Mouse (Mus musculus) layer of hippocampus, adult 2 months (tissue): Measurements from ENCODE around the gene Mtus2. TPM values are rescaled to one million over a fixed set of nuclear protein-coding genes. Genes with fewer than 3 reads are reported as not detected.

Experiments used
- DNase-seq, 2 experiments: peaks; one replicate each; pipeline ENCODE4 v3.0.0; 2022; ENCODE audit warnings: low spot score in 2 of 2
- H3K27ac ChIP-seq: fragments of 200-600 bp; 2 replicates; pipeline ENCODE4 v1.8.1; 2022
- H3K4me3 ChIP-seq: fragments of 200-600 bp; 2 replicates; pipeline ENCODE4 v1.8.1; 2022; ENCODE audit warnings: mild to moderate bottlenecking
- CTCF ChIP-seq: fragments of 200-600 bp; conservative IDR thresholded peaks from 2 replicates; pipeline ENCODE4 v1.8.1; 2022; ENCODE audit warnings: antibody characterized with exemption, mild to moderate bottlenecking, moderate library complexity
- total RNA-seq, 2 experiments: library from RNA; stranded (reverse); gene quantifications; 2 replicates each; pipeline ENCODE4 v1.2.3; 2021

Mtus2 gene
- total RNA-seq, 2 experiments from 2014 or later, result 32.5 to 36.0 TPM

DNA sequence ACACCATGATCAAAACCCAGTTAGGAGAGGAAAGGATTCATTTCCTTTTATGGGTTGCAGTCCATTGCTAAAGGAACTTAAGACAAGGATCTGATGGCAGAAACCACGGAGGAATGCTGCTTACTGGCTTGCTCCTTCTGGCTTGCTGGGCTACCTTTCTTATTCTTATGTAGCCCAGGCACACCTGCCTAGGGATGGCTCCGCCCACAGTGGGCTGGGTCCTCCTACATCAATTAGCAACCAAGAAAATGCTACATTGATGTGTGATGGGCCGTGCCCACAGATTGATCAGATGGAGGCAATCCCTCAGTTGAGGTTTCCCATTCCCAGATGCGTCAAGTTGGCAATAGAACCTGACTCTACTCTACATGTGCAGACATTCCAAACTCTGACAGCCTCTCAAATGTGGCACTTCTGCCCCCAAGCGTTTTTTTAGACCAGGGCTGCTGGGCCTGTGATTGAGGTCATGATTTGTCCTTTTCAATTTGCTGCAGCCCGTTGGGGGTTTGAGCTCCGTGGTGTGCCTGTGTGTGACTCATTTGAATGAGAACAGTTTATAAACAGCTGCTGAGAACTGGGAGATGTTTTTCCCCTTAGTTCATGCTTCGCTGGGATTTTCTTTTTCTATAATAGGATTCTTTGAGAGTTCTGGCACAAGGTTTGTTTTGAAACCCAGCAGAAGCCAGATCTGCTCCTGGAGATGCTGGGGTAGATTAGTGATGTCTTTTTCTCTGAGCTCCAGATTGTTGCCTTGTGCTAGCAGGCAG, 173.8 kb downstream of the Mtus2 start:
- H3K27ac ChIP-seq, result peak overlapping the region; percentile 77
- peak; percentile 49 to 74 for DNase-seq
- TF ChIP-seq CTCF, result peak; percentile 51
- H3K4me3 ChIP-seq, result peak overlapping the region; percentile 2; the same call in 1 of the 2 replicates

DNA sequence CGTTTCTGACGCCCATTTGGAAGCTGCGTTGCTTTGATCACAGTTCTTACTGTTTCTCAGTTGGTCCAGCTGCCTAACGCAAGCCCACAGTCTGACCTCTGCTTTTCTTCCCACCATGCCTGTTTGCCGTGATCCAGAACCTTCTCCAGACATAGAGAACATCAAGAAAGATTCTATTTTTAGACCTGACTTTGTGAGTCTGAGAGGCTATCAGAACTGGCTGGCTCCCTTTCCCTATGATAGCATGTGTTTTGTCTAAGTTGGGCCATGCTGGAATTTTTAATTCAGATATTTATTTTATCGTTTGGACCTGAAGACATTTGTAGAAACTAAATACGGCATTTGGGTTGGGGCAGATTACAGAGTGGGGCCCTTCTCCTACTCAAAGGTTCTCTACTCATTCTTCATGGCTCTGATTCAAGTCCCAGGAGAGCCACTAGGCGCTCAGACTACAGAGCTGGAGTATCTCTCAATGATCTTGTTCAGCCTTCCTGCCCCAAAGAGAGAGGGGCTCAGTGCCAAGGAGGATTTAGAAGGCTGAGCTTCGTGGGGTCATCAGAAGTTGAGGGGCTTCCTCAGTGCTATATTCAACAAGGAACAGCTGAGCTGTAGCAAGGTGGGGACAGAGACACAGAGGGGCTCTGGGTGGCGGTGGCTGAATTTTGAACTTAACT, 174.5 kb downstream of the Mtus2 start:
- no peak for TF ChIP-seq CTCF
- no peak for DNase-seq
- H3K4me3 ChIP-seq, result peak overlapping the region; percentile 2; the same call in 1 of the 2 replicates
- H3K27ac ChIP-seq, result peak overlapping the region; percentile 77

- no peak for TF ChIP-seq CTCF
- Histone ChIP-seq H3K27ac (peak overlapping the region; percentile 78), H3K4me3 (no peak overlapping the region)
- peak in 1 of 2 experiments; percentile 24 for DNase-seq
Measured at GRCm38 (mm10) chr5:148133448-148134060, 176.4 kb downstream of the Mtus2 start.

DNA sequence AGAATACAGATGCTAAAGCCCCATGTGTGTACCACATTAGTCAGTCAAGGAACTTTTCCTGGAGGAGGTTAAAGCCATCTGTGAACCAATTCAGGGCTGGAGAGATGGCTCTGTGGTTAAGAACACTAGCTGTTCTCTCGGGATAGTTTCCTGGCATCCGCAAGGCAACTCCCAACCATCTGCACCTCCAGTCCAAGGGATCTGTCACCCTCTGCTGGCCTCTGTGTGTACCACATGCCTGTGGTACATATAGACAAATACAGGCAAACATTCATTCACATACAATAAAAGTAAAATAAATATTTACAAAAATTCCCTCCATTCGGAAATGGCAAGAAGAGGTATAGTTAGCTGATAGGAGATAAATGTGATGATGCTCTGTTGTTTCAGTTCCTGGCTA, 184.5 kb downstream of the Mtus2 start:
- no peak overlapping the region for H3K4me3 ChIP-seq
- TF ChIP-seq CTCF, result peak; percentile 62
- no peak for DNase-seq
- H3K27ac ChIP-seq, result no peak overlapping the region

GRCm38 (mm10) chr5:148146200-148146823, 189.2 kb downstream of the Mtus2 start:
- H3K27ac ChIP-seq, result no peak overlapping the region

GRCm38 (mm10) chr5:148151894-148152599, 194.9 kb downstream of the Mtus2 start:
- H3K4me3 ChIP-seq, result no peak overlapping the region
- no peak for DNase-seq
- TF ChIP-seq CTCF, result no peak
- no peak overlapping the region for H3K27ac ChIP-seq

More at GRCm38 (mm10) chr5:148146200-148146823, 189.2 kb downstream of the Mtus2 start:
- no peak overlapping the region for H3K4me3 ChIP-seq
- no peak for DNase-seq
- TF ChIP-seq CTCF, result no peak

DNA sequence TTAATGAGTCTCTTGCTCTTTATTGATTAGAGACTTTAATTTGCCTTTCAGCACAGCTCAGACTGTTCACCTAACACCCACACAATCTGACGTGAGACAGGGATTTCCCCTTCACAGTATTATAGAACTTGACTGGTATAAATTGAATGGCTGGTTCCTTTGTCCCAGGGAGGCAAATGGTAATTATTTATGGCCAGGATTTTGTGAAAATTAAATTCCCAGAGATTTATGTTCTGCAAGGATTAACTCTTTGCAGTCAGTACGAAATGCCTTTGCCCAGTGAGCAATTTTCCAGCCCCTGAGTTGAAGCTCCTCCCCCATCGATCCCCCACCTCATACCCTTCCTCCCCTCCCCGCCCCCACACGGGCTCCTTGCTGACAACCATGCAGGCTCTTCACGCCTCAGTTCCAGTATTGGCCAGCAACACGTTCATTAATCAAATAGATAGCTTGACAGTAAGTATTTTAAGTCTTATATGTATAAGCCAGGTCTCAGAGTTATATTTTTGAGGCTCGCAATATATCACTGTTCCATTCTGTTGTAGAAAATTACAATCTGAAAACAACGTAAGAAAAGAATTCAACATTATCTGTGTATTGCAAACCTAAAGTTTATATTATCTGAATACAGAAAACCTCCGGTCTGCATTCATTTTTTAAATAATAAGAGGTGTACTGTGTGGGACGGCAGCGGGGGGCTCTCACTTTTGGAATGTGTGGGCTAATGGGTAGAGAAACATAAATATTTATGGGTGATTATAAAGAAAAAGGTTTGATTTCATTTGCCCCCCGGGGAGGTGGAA, 195.7 kb downstream of the Mtus2 start:
- H3K27ac ChIP-seq, result no peak overlapping the region
- no peak for DNase-seq
- no peak overlapping the region for H3K4me3 ChIP-seq
- TF ChIP-seq CTCF, result no peak

DNA sequence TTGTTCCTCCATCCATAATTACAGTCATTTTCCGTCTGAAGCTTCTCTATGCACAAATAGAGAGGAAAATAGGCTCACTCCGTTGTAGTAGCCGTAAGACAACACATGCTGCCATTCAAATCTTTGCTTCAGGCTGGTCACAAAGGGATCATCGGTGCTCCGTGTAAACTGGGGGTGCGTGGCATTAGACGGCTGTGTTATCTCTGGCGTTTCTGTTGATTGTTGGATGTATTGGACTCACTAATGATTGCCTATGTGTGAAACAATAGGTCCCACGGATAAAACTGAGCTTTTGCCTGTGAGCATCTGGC, 196.2 kb downstream of the Mtus2 start:
- TF ChIP-seq CTCF, result no peak
- DNase-seq, result no peak
- Histone ChIP-seq H3K27ac (no peak overlapping the region), H3K4me3 (no peak overlapping the region)

DNA sequence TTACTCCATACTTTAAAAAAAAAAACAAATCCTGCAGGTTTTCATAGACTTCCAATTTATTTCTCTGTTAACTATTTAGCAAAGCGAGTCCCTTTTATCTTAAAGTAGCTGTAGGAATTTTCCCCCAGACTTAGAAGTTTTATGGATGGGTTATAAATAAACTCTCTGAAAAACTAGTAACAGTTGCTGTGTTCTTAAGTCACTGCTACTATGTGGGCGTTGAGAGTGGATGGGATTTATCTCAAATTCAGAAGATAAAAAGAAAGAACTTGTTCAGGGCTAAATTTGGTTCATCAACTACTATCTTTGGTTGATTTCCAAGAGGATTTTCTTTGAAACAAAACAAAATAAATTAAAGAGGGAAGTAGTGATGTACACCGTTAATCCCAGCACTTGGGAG, 197.6 kb downstream of the Mtus2 start:
- H3K4me3 ChIP-seq, result no peak overlapping the region
- DNase-seq, result no peak
- TF ChIP-seq CTCF, result no peak
- H3K27ac ChIP-seq, result no peak overlapping the region

GRCm38 (mm10) chr5:148159328-148159727, 202.2 kb downstream of the Mtus2 start:
- Histone ChIP-seq H3K27ac (no peak overlapping the region), H3K4me3 (no peak overlapping the region)
- DNase-seq, result no peak
- TF ChIP-seq CTCF, result no peak

DNA sequence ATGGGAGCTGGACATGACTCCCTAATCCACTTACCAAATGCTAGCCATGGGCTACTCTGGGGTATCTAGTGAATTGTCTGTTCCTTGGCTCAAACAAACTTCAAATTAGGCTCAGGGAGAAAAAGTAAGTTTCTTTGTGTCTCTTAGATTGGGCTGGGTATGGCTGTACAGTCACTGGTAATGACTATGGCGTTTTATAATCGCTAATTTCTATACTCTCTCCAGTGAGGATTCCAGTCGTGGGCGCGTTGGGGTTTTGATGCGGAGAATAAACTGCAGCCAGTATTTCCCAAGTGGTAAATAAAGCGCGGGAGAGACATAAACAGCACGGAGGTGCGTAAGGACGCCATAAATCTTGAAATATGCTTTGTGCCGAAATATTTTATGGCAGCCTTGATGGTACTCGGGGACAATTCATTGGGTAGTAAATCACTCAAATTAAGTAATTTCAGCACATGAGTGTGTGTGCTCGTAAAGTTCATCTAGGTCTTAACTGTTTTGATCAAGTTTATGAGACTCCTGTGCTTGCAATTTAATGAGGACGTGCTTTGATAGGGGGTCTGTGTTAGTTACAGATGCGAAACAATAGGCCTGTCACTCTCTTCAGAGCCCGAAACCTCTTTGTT, 203.5 kb downstream of the Mtus2 start:
- H3K4me3 ChIP-seq, result no peak overlapping the region
- no peak for TF ChIP-seq CTCF
- no peak overlapping the region for H3K27ac ChIP-seq
- no peak for DNase-seq
